Mouse (Mus musculus) olfactory bulb, adult 2 months (tissue): ENCODE results near the gene Slc44a5.

Source experiments
- CTCF ChIP-seq: fragments of 200-500 bp; IDR thresholded peaks from 2 replicates; pipeline ENCODE4 v1.5.1; 2012; ENCODE audit warnings: low read depth, mild to moderate bottlenecking, low read length, moderate library complexity; ENCODE audit not compliant: insufficient read depth
- POLR2A ChIP-seq: fragments of 200-500 bp; IDR thresholded peaks from 2 replicates; pipeline ENCODE4 v1.6.1; 2012; ENCODE audit warnings: mild to moderate bottlenecking, low read depth, low read length, moderate library complexity; ENCODE audit not compliant: insufficient read depth

DNA sequence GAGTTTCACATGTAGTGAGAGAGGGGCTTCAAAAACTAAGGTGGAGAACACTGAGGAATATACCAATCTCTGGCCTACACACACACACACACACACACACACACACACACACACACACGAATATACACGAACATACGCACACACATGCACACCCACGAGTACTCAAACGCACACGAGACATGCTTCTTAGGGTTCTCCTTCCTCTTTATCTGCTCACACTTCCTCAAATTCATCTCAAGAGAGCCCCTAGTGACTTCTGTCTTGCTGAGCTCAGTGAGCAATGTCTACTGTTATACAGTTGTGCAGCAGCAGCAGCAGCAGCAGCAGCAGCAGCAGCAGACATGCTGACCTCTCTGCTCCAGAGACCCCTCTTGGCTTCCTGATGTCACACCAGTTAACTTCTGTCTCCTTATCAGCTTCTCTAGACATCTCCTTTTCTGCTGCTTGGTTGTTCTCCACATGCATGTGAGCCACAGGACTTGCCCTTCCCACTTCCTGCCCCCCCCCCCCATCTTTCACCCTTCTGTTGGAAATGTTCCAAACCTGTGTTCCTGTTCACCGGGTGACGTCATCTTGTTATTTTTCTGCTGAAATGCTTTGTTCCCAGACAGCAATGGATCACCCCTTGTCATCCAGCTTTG is 204.5 kb downstream of the Slc44a5 start:
- no peak for TF ChIP-seq POLR2A
- no peak for TF ChIP-seq CTCF
